Mouse (Mus musculus) neural tube, embryonic 10.5 days (tissue): ENCODE results near the gene Ech1.

Experiments
- DNase-seq: peaks from one replicate; pipeline ENCODE4 v3.0.0-alpha.2; 2017; ENCODE audit warnings: low spot score; ENCODE audit errors: extremely low spot score

The Ech1 gene

GRCm38 (mm10) chr7:28802846-28803588, 22.0 kb upstream of the Ech1 start:
- no peak for DNase-seq

GRCm38 (mm10) chr7:28803756-28804155, 21.3 kb upstream of the Ech1 start:
- DNase-seq: no peak

GRCm38 (mm10) chr7:28806869-28807268, 18.1 kb upstream of the Ech1 start:
- no peak for DNase-seq

GRCm38 (mm10) chr7:28807641-28808220, 17.3 kb upstream of the Ech1 start:
- no peak for DNase-seq

GRCm38 (mm10) chr7:28808221-28808941, 16.6 kb upstream of the Ech1 start, which contains the start of gene Hnrnpl:
Gene Hnrnpl, plus strand, starts transcription at chr7:28808541.
- DNase-seq: no peak

DNA sequence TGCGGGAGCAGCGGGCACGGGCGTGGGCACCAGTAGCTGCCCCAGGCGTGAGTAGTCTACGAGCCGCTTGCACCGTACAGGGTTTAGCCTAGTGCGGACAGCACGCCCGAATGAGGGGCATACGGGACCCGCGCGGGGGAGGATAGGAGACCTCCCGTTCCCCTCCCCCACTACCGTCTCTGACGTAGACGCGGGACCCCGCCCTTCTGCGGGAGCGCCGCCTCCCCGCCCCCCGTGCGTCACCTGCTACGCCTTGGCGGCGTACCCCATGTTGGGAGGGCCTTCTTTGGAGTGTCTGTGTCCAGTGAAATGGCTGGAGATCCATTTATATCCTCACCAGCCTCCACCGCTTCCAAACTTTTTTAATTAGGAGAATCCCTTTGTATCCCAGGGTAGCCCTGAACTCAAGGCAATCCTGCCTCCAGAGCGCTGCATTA, 16.0 kb upstream of the Ech1 start:
- peak; percentile 97 for DNase-seq

DNA sequence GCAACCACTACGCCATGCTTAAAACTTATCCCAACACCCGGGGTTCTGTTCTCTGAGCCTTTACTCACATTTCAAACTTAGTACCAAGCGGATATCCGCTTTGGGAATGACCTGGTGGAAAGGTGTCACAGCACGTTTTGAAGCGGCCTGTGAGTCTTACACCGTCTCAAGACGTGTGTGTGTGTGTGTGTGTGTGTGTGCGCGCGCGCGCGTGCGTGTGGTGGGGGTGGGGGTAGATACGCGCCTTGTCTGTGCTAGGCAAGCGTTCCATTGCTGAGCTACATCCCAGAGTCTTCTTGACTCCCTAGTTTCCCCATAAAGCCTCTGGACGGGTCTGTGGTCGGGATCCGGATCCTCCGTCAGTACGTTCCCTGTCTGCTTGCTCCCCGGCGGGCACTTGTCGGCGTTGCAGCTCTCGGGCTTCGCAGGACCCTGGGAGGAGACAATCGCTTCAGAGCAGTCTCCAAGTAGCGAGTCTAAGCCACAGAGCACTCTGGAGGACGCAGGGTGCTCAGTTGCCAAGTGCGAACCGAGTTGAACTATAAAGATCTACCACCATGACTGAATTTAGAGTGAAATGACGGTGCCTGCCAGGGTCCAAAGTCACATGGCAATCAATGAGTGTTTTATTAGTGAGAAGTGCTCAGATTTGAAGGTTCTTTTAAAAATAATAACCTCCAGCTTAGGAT, 15.5 kb upstream of the Ech1 start:
- peak; percentile 82 for DNase-seq

- DNase-seq: peak; percentile 96
Measured at GRCm38 (mm10) chr7:28810107-28811066, 14.6 kb upstream of the Ech1 start.

DNA sequence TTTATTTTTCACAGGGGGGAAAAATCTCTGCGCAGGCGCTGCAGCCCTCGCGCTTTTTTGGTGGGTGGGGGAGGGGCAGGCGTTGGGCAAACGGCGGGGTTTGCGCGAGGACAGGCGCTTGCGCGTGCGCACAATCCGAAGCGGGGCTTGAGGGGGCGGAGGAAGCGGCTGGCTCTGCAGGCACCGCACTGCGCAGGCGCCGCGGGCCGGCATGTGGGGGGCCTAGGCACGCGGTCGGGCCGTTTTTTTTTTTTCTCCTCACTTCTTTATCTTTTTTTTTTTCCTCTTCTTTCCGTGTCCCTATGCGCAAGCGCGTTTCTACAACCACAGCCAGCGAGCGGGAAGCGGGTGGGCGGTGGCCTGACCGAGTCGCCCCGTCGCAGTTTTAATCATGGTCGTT, 13.8 kb upstream of the Ech1 start:
- peak; percentile 93 for DNase-seq

DNA sequence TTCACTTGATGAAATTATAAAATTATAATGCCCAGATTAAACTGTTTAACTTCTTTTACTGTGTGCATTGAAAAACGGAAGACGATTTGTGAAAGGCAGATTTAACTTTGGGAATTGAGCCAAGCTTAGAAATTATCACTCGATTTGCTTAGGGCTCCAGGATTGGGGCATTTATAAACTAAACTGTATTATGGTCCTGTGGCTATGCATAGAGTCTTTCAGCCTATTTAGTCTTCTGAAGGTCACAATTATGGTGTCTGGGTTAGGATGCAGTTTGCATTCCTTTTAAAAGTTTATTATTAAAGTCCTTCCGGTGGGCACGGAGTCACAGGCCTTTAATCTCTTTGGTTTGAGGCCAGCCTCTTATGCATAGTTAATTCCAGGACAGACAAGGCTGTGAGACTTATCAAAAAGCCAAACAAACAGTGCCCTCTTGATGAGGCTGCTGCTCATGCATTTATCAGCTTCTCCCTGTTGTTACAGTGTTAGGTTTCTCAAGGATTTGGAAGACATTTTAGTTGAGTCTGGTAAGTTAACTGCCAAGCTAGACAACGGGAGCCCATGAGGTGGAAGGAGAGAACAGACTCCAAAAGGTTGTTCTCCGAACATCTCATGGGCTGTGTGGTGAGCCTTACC, 13.3 kb upstream of the Ech1 start:
- DNase-seq: no peak

GRCm38 (mm10) chr7:28812436-28812835, 12.6 kb upstream of the Ech1 start:
- DNase-seq: no peak

GRCm38 (mm10) chr7:28812949-28813348, 12.1 kb upstream of the Ech1 start:
- DNase-seq: no peak

- no peak for DNase-seq
Measured at GRCm38 (mm10) chr7:28814306-28815034, 10.5 kb upstream of the Ech1 start.

DNA sequence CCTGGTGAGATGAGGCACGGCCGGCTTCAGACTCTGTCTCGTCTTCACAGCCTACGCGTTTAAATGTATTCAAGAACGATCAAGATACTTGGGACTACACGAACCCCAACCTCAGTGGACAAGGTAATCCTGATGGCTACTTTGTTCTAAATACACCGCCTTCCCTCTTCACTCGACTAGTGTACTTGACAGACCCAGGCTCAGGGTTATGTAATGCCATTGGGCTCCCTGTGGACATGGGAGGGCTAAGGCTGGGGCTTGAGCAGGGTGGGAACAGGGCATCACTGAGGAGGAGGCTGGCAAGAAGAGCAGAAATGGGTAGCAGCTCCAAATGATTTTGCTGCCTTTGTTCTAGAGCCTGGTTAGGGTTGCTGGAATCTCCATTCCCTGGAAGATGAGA, 9.8 kb upstream of the Ech1 start:
- DNase-seq: no peak

GRCm38 (mm10) chr7:28816201-28816600, 8.8 kb upstream of the Ech1 start:
- DNase-seq: no peak

GRCm38 (mm10) chr7:28816920-28817319, 8.1 kb upstream of the Ech1 start:
- no peak for DNase-seq

GRCm38 (mm10) chr7:28817524-28817923, 7.5 kb upstream of the Ech1 start:
- DNase-seq: no peak

DNA sequence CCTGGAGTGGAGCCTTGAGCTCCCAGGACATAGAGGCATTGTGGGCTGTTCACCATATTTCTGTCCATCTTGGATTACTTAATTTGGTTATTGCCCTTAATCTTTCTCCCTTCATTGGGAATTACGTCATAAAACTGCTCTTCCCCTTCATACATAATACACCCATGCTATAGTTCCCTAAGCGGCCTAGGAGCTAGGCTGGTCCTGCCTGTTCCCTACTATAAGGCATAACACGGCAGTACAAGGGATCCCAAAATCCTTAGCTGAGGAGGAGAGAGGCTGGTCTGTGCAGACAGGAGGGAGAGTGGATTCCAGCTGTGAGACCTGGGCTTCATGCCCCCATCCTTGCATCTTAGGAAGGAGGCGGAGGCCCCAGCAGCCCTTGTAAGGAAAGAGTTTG, 7.1 kb upstream of the Ech1 start:
- DNase-seq: no peak

GRCm38 (mm10) chr7:28818436-28818835, 6.6 kb upstream of the Ech1 start:
- DNase-seq: no peak
